Mouse (Mus musculus) hindbrain, embryonic 12.5 days (tissue): ENCODE results near the gene 4930404N11Rik. TPM values are rescaled to one million over a fixed set of nuclear protein-coding genes. Genes with fewer than 3 reads are reported as not detected.

Experiments used
- ATAC-seq: fragments of 200-750 bp; cut with Nextera tagmentation; 2 replicates; pipeline ENCODE4 v1.8.0; 2017; ENCODE audit warnings: moderate TSS enrichment; ENCODE audit not compliant: low FRiP score
- H3K27ac ChIP-seq: fragments of 300-500 bp; sonication (generic); 2 replicates; pipeline ENCODE4 v1.5.1; 2016; ENCODE audit warnings: mild to moderate bottlenecking
- H3K27me3 ChIP-seq: fragments of 300-500 bp; sonication (generic); 2 replicates; pipeline ENCODE4 v1.6.1; 2016; ENCODE audit warnings: mild to moderate bottlenecking
- H3K36me3 ChIP-seq: fragments of 300-500 bp; sonication (generic); 2 replicates; pipeline ENCODE4 v1.6.1; 2016; ENCODE audit warnings: mild to moderate bottlenecking
- H3K4me1 ChIP-seq: fragments of 300-500 bp; sonication (generic); 2 replicates; pipeline ENCODE4 v1.6.1; 2016
- H3K4me2 ChIP-seq: fragments of 300-500 bp; sonication (generic); replicated peaks from 2 replicates; pipeline ENCODE4 v1.6.1; 2016; ENCODE audit warnings: mild to moderate bottlenecking
- H3K4me3 ChIP-seq: fragments of 300-500 bp; sonication (generic); 2 replicates; pipeline ENCODE4 v1.5.1; 2016; ENCODE audit warnings: mild to moderate bottlenecking
- H3K9ac ChIP-seq: fragments of 300-500 bp; sonication (generic); 2 replicates; pipeline ENCODE4 v1.6.1; 2016; ENCODE audit warnings: mild to moderate bottlenecking, moderate library complexity
- H3K9me3 ChIP-seq: fragments of 300-500 bp; sonication (generic); replicated peaks from 2 replicates; pipeline ENCODE4 v1.6.1; 2016; ENCODE audit warnings: mild to moderate bottlenecking
- WGBS: fragments of 180-500 bp; shearing (Covaris S2); methylation state at CpG from one replicate; pipeline ENCODE4 v1.1.7; 2016; 5-methylcytosine and 5-hydroxymethylcytosine counted together
- polyA plus RNA-seq: library from polyadenylated mRNA; unstranded; fragments of >200 nt; fragmentation: Nextera tagmentation; extraction: Ambion mirVana; gene quantifications from 2 replicates; pipeline ENCODE4 v1.2.1, GENCODE M21; 2016

4930404N11Rik gene
- polyA plus RNA-seq, 1 experiment from 2014 or later, result 0.88 TPM

GRCm38 (mm10) chr10:81342686-81343505 is 22.7 kb downstream of the 4930404N11Rik start, which contains the start of gene Gipc3:
TSS of gene Gipc3 (minus strand) at chr10:81343266.
- H3K9ac ChIP-seq, result peak within 1 kb of the TSS; percentile 59
- 6% methylated on average over 50 of the region's 67 CpGs for WGBS
- no peaks in the 10 kb centered on the region for H3K9me3 ChIP-seq
- no peak for ATAC-seq
- H3K27me3 ChIP-seq, result peaks cover 85% of the 10 kb centered on the region
- peak within 1 kb of the TSS; percentile 66 for H3K4me2 ChIP-seq
- peaks cover 6% of the 10 kb centered on the region for H3K36me3 ChIP-seq
- H3K4me3 ChIP-seq, result peak within 1 kb of the TSS; percentile 39
- no peak within 1 kb of the TSS for H3K27ac ChIP-seq
- H3K4me1 ChIP-seq, result peaks cover 19% of the 10 kb centered on the region

GRCm38 (mm10) chr10:81341333-81341949 is 24.2 kb downstream of the 4930404N11Rik start:
- Histone ChIP-seq H3K27me3 (peaks cover 77% of the 10 kb centered on the region), H3K4me2 (no peak overlapping the region), H3K4me1 (peaks cover 10% of the 10 kb centered on the region), H3K27ac (no peak overlapping the region), H3K9me3 (no peaks in the 10 kb centered on the region), H3K4me3 (no peak overlapping the region), H3K9ac (no peak overlapping the region), H3K36me3 (no peaks in the 10 kb centered on the region)
- ATAC-seq, result no peak
- WGBS, result 35% methylated on average over 16 of the region's 16 CpGs

GRCm38 (mm10) chr10:81340551-81341332 is 24.9 kb downstream of the 4930404N11Rik start:
- WGBS, result 37% methylated on average over 17 of the region's 17 CpGs
- Histone ChIP-seq H3K9ac (no peak overlapping the region), H3K27me3 (peaks cover 70% of the 10 kb centered on the region), H3K9me3 (no peaks in the 10 kb centered on the region), H3K36me3 (no peaks in the 10 kb centered on the region), H3K4me3 (no peak overlapping the region), H3K4me2 (no peak overlapping the region), H3K27ac (no peak overlapping the region), H3K4me1 (peaks cover 8% of the 10 kb centered on the region; the same call in 1 of the 2 replicates)
- ATAC-seq, result no peak

GRCm38 (mm10) chr10:81336558-81336957 is 29.1 kb downstream of the 4930404N11Rik start:
- 95% methylated on average over 4 of the region's 4 CpGs for WGBS
- Histone ChIP-seq H3K9me3 (no peaks in the 10 kb centered on the region), H3K4me1 (peaks cover 11% of the 10 kb centered on the region), H3K27me3 (peaks cover 53% of the 10 kb centered on the region), H3K4me3 (no peak overlapping the region), H3K27ac (no peak overlapping the region), H3K9ac (no peak overlapping the region; the same call in 1 of the 2 replicates), H3K4me2 (no peak overlapping the region), H3K36me3 (no peaks in the 10 kb centered on the region)
- ATAC-seq, result no peak

- no peak overlapping the region; the same call in 1 of the 2 replicates for H3K4me3 ChIP-seq
- H3K9me3 ChIP-seq, result no peaks in the 10 kb centered on the region
- no peak overlapping the region for H3K4me2 ChIP-seq
- H3K27me3 ChIP-seq, result peaks cover 47% of the 10 kb centered on the region
- H3K4me1 ChIP-seq, result peaks cover 11% of the 10 kb centered on the region
- 0 out of 2 replicates have a peak overlapping the region, but pooled peaks have one; percentile 15 for H3K9ac ChIP-seq
- H3K36me3 ChIP-seq, result no peaks in the 10 kb centered on the region
- H3K27ac ChIP-seq, result no peak overlapping the region
- ATAC-seq, result no peak; the same call in 1 of the 2 replicates
- 35% methylated on average over 16 of the region's 19 CpGs for WGBS
These were observed 29.9 kb downstream of the 4930404N11Rik start for GRCm38 (mm10) chr10:81335393-81336340.

GRCm38 (mm10) chr10:81334324-81334723 is 31.3 kb downstream of the 4930404N11Rik start:
- Histone ChIP-seq H3K36me3 (no peaks in the 10 kb centered on the region), H3K4me1 (peaks cover 13% of the 10 kb centered on the region), H3K9me3 (no peaks in the 10 kb centered on the region), H3K27me3 (peaks cover 41% of the 10 kb centered on the region), H3K9ac (no peak overlapping the region), H3K27ac (no peak overlapping the region), H3K4me3 (no peak overlapping the region), H3K4me2 (no peak overlapping the region)
- no peak for ATAC-seq
- WGBS, result 59% methylated on average over 11 of the region's 11 CpGs

GRCm38 (mm10) chr10:81332277-81332676 is 33.3 kb downstream of the 4930404N11Rik start:
- Histone ChIP-seq H3K27ac (no peak overlapping the region), H3K4me3 (no peak overlapping the region), H3K4me1 (peaks cover 16% of the 10 kb centered on the region), H3K9ac (no peak overlapping the region), H3K36me3 (peaks cover 9% of the 10 kb centered on the region; the same call in 1 of the 2 replicates), H3K9me3 (no peaks in the 10 kb centered on the region), H3K27me3 (peaks cover 26% of the 10 kb centered on the region), H3K4me2 (peak overlapping the region; percentile 33)
- ATAC-seq, result no peak
- 7% methylated on average over 29 of the region's 29 CpGs for WGBS

- peaks cover 7% of the 10 kb centered on the region for H3K4me1 ChIP-seq
- H3K4me3 ChIP-seq, result no peak overlapping the region
- H3K27ac ChIP-seq, result no peak overlapping the region
- peak overlapping the region; percentile 18; the same call in 1 of the 2 replicates for H3K9ac ChIP-seq
- H3K36me3 ChIP-seq, result peaks cover 32% of the 10 kb centered on the region
- peaks cover 23% of the 10 kb centered on the region for H3K27me3 ChIP-seq
- 67% methylated on average over 4 of the region's 4 CpGs for WGBS
- H3K9me3 ChIP-seq, result no peaks in the 10 kb centered on the region
- no peak for ATAC-seq
- 0 out of 2 replicates have a peak overlapping the region, but pooled peaks have one; percentile 3 for H3K4me2 ChIP-seq
These were observed 35.6 kb downstream of the 4930404N11Rik start for GRCm38 (mm10) chr10:81330007-81330406.

GRCm38 (mm10) chr10:81329194-81329975 is 36.2 kb downstream of the 4930404N11Rik start:
- Histone ChIP-seq H3K9me3 (no peaks in the 10 kb centered on the region), H3K9ac (0 out of 2 replicates have a peak overlapping the region, but pooled peaks have one; percentile 15), H3K4me1 (peaks cover 6% of the 10 kb centered on the region), H3K4me3 (no peak overlapping the region), H3K4me2 (no peak overlapping the region), H3K36me3 (peaks cover 38% of the 10 kb centered on the region), H3K27ac (0 out of 2 replicates have a peak overlapping the region, but pooled peaks have one; percentile 5), H3K27me3 (peaks cover 23% of the 10 kb centered on the region)
- WGBS, result 73% methylated on average over 10 of the region's 10 CpGs
- no peak for ATAC-seq

- Histone ChIP-seq H3K4me3 (no peak within 1 kb of the TSS), H3K4me2 (no peak within 1 kb of the TSS), H3K27ac (0 out of 2 replicates have a peak within 1 kb of the TSS, but pooled peaks have one; percentile 12), H3K4me1 (peaks cover 4% of the 10 kb centered on the region), H3K36me3 (peaks cover 48% of the 10 kb centered on the region), H3K9ac (peak within 1 kb of the TSS; percentile 15; the same call in 1 of the 2 replicates), H3K9me3 (no peaks in the 10 kb centered on the region), H3K27me3 (peaks cover 21% of the 10 kb centered on the region)
- no peak for ATAC-seq
- WGBS, result 11% methylated on average over 10 of the region's 10 CpGs
These were observed 37.2 kb downstream of the 4930404N11Rik start, which contains the start of gene Tbxa2r for GRCm38 (mm10) chr10:81328386-81328785. TSS of gene Tbxa2r (plus strand) at chr10:81328731.
